Mouse (Mus musculus) thymus, postnatal 25 days (tissue): Measurements from ENCODE around the gene Il17f.
"Not testable (repeated sequence)": the region's sequence is repeated elsewhere in the genome, so short reads cannot be mapped to it uniquely, and the experiment has no call there.

ENCODE experiments used
- DNase-seq: peaks from one replicate; pipeline ENCODE4 v3.0.0; 2022

Il17f gene

GRCm38 (mm10) chr1:20790517-20790916, at the start of gene Il17f:
Il17f (minus strand) TSS chr1:20790617.
- not testable (repeated sequence) for DNase-seq

- DNase-seq = no peak
These were observed 49.5 kb upstream of the Il17f start for GRCm38 (mm10) chr1:20839911-20840310.

- no peak for DNase-seq
These were observed 46.2 kb upstream of the Il17f start for GRCm38 (mm10) chr1:20836551-20837125.

- no peak for DNase-seq
These were observed 42.7 kb upstream of the Il17f start for GRCm38 (mm10) chr1:20833141-20833511.

GRCm38 (mm10) chr1:20832473-20833140, 42.2 kb upstream of the Il17f start:
- DNase-seq = no peak

- DNase-seq = no peak
These were observed 40.1 kb upstream of the Il17f start for GRCm38 (mm10) chr1:20830546-20830945.

GRCm38 (mm10) chr1:20828061-20828460, 37.6 kb upstream of the Il17f start:
- DNase-seq = no peak

GRCm38 (mm10) chr1:20825036-20825435, 34.6 kb upstream of the Il17f start:
- DNase-seq = no peak

- DNase-seq = no peak
These were observed 33.5 kb upstream of the Il17f start for GRCm38 (mm10) chr1:20823906-20824305.

GRCm38 (mm10) chr1:20823471-20823870, 33.1 kb upstream of the Il17f start:
- no peak for DNase-seq

- DNase-seq = no peak
These were observed 30.5 kb upstream of the Il17f start for GRCm38 (mm10) chr1:20820959-20821358.

- peak; percentile 88 for DNase-seq
These were observed 29.6 kb upstream of the Il17f start, which contains the start of gene Mcm3 for GRCm38 (mm10) chr1:20819771-20820605. Mcm3 (minus strand) TSS chr1:20820312.

- no peak for DNase-seq
These were observed 27.2 kb upstream of the Il17f start for GRCm38 (mm10) chr1:20817596-20817995.

GRCm38 (mm10) chr1:20817172-20817571, 26.8 kb upstream of the Il17f start:
- DNase-seq = no peak

- DNase-seq = no peak
These were observed 24.1 kb upstream of the Il17f start for GRCm38 (mm10) chr1:20814521-20814920.

- no peak for DNase-seq
These were observed 14.1 kb upstream of the Il17f start for GRCm38 (mm10) chr1:20804526-20804925.

GRCm38 (mm10) chr1:20801682-20802390, 11.4 kb upstream of the Il17f start:
- no peak for DNase-seq

GRCm38 (mm10) chr1:20801275-20801674, 10.9 kb upstream of the Il17f start:
- no peak for DNase-seq

GRCm38 (mm10) chr1:20795178-20795577, 4.8 kb upstream of the Il17f start:
- DNase-seq = no peak

- DNase-seq = no peak
These were observed 4.3 kb upstream of the Il17f start for GRCm38 (mm10) chr1:20794760-20795159.

GRCm38 (mm10) chr1:20791414-20791813, 997 bp upstream of the Il17f start:
- DNase-seq = no peak

- DNase-seq = no peak
These were observed 2.0 kb downstream of the Il17f start for GRCm38 (mm10) chr1:20788419-20788818.

- DNase-seq = no peak
These were observed 3.4 kb downstream of the Il17f start for GRCm38 (mm10) chr1:20787046-20787445.
